Mouse (Mus musculus) ES-Bruce4 (cell line): ENCODE results near the gene 6430571L13Rik. TPM values are rescaled to one million over a fixed set of nuclear protein-coding genes. Genes with fewer than 3 reads are reported as not detected.
A peak's percentile ranks its signal among the peaks of the same experiment; 100 is the strongest.

Experiments
- H3K27ac ChIP-seq: 2 replicates; pipeline ENCODE4 v1.5.1; 2012; ENCODE audit warnings: low read length, inconsistent platforms; ENCODE audit not compliant: insufficient read depth
- H3K27me3 ChIP-seq: 2 replicates; pipeline ENCODE4 v1.6.1; 2012; ENCODE audit warnings: mild to moderate bottlenecking, low read length, inconsistent platforms; ENCODE audit not compliant: control insufficient read depth, poor library complexity, insufficient read depth, severe bottlenecking
- H3K36me3 ChIP-seq: 2 replicates; pipeline ENCODE4 v1.6.1; 2012; ENCODE audit warnings: inconsistent platforms, mild to moderate bottlenecking, low read length, moderate library complexity; ENCODE audit not compliant: control insufficient read depth, poor library complexity, insufficient read depth, severe bottlenecking
- H3K4me1 ChIP-seq: one replicate; pipeline ENCODE4 v1.8.1; 2011; ENCODE audit warnings: low read length; ENCODE audit not compliant: control insufficient read depth, insufficient read depth
- H3K4me3 ChIP-seq: 2 replicates; pipeline ENCODE4 v1.5.1; 2011; ENCODE audit warnings: low read depth, mild to moderate bottlenecking, low read length
- H3K9ac ChIP-seq: 2 replicates; pipeline ENCODE4 v1.6.1; 2012; ENCODE audit warnings: low read depth, mild to moderate bottlenecking, inconsistent platforms; ENCODE audit not compliant: poor library complexity, severe bottlenecking
- H3K9me3 ChIP-seq: replicated peaks from 2 replicates; pipeline ENCODE4 v1.6.1; 2012; ENCODE audit warnings: mild to moderate bottlenecking, low read length, inconsistent platforms; ENCODE audit not compliant: control insufficient read depth, poor library complexity, insufficient read depth, severe bottlenecking
- CTCF ChIP-seq: IDR thresholded peaks from one replicate; pipeline ENCODE4 v1.8.1; 2011; ENCODE audit warnings: low read depth, low read length
- EP300 ChIP-seq: IDR thresholded peaks from 2 replicates; pipeline ENCODE4 v1.6.1; 2011; ENCODE audit warnings: low read depth, low read length; ENCODE audit not compliant: insufficient read depth
- POLR2A ChIP-seq: IDR thresholded peaks from one replicate; pipeline ENCODE4 v1.8.1; 2011; ENCODE audit warnings: low read length; ENCODE audit not compliant: insufficient read depth
- polyA plus RNA-seq: library from polyadenylated mRNA; stranded (reverse); fragments of >200 nt; gene quantifications from 2 replicates; pipeline ENCODE4 v1.2.4, GENCODE M21; 2011; ENCODE audit warnings: low read depth; ENCODE audit not compliant: missing spikeins, insufficient read depth, insufficient read length

6430571L13Rik gene
- polyA plus RNA-seq, 1 experiment, result 0.30 TPM

GRCm38 (mm10) chr9:107388263-107388662 lies 47.9 kb downstream of the 6430571L13Rik start:
- H3K27me3 ChIP-seq, result no peaks in the 10 kb centered on the region

GRCm38 (mm10) chr9:107396397-107396796 lies 56.0 kb downstream of the 6430571L13Rik start:
- H3K27me3 ChIP-seq, result no peaks in the 10 kb centered on the region
- TF ChIP-seq POLR2A (no peak), EP300 (no peak), CTCF (no peak)
- no peak overlapping the region for H3K4me3 ChIP-seq
- H3K36me3 ChIP-seq, result no peaks in the 10 kb centered on the region
- no peaks in the 10 kb centered on the region for H3K4me1 ChIP-seq
- H3K9me3 ChIP-seq, result no peaks in the 10 kb centered on the region
- H3K27ac ChIP-seq, result no peak overlapping the region
- no peak overlapping the region for H3K9ac ChIP-seq

More at GRCm38 (mm10) chr9:107388263-107388662, 47.9 kb downstream of the 6430571L13Rik start:
- no peak for TF ChIP-seq POLR2A
- no peak for TF ChIP-seq CTCF
- TF ChIP-seq EP300, result no peak
- H3K9me3 ChIP-seq, result no peaks in the 10 kb centered on the region
- H3K4me1 ChIP-seq, result no peaks in the 10 kb centered on the region
- H3K9ac ChIP-seq, result no peak overlapping the region
- H3K36me3 ChIP-seq, result no peaks in the 10 kb centered on the region
- H3K4me3 ChIP-seq, result no peak overlapping the region
- H3K27ac ChIP-seq, result no peak overlapping the region

GRCm38 (mm10) chr9:107398968-107399367 lies 58.6 kb downstream of the 6430571L13Rik start:
- H3K27ac ChIP-seq, result no peak overlapping the region
- H3K9ac ChIP-seq, result peak overlapping the region; percentile 78

GRCm38 (mm10) chr9:107399491-107399971 lies 59.1 kb downstream of the 6430571L13Rik start, which contains the start of gene Cacna2d2:
TSS of gene Cacna2d2 (plus strand) at chr9:107399612.
- H3K27ac ChIP-seq, result no peak within 1 kb of the TSS
- H3K4me1 ChIP-seq, result no peaks in the 10 kb centered on the region
- no peaks in the 10 kb centered on the region for H3K36me3 ChIP-seq
- no peaks in the 10 kb centered on the region for H3K9me3 ChIP-seq
- H3K4me3 ChIP-seq, result peak within 1 kb of the TSS; percentile 88
- peak; percentile 19 for TF ChIP-seq POLR2A
- TF ChIP-seq CTCF, result no peak
- H3K9ac ChIP-seq, result peak within 1 kb of the TSS; percentile 78
- H3K27me3 ChIP-seq, result no peaks in the 10 kb centered on the region

More at GRCm38 (mm10) chr9:107398968-107399367, 58.6 kb downstream of the 6430571L13Rik start:
- TF ChIP-seq EP300 (no peak), POLR2A (no peak), CTCF (no peak)
- no peaks in the 10 kb centered on the region for H3K9me3 ChIP-seq
- H3K4me3 ChIP-seq, result no peak overlapping the region
- H3K4me1 ChIP-seq, result no peaks in the 10 kb centered on the region
- no peaks in the 10 kb centered on the region for H3K27me3 ChIP-seq
- no peaks in the 10 kb centered on the region for H3K36me3 ChIP-seq

- TF ChIP-seq EP300, result no peak
- no peak for TF ChIP-seq CTCF
- TF ChIP-seq POLR2A, result no peak
- Histone ChIP-seq H3K9ac (peak overlapping the region; percentile 78), H3K9me3 (no peaks in the 10 kb centered on the region), H3K36me3 (no peaks in the 10 kb centered on the region), H3K4me1 (no peaks in the 10 kb centered on the region), H3K27ac (no peak overlapping the region), H3K27me3 (no peaks in the 10 kb centered on the region), H3K4me3 (peak overlapping the region; percentile 76)
Observed at GRCm38 (mm10) chr9:107400060-107400511, 59.7 kb downstream of the 6430571L13Rik start.

GRCm38 (mm10) chr9:107400666-107401285 lies 60.4 kb downstream of the 6430571L13Rik start:
- H3K4me1 ChIP-seq, result no peaks in the 10 kb centered on the region
- peak overlapping the region; percentile 76 for H3K4me3 ChIP-seq
- H3K27ac ChIP-seq, result no peak overlapping the region
- no peaks in the 10 kb centered on the region for H3K9me3 ChIP-seq
- no peaks in the 10 kb centered on the region for H3K27me3 ChIP-seq
- no peak for TF ChIP-seq CTCF
- no peak for TF ChIP-seq POLR2A
- TF ChIP-seq EP300, result no peak
- H3K9ac ChIP-seq, result peak overlapping the region; percentile 78
- H3K36me3 ChIP-seq, result no peaks in the 10 kb centered on the region

Other genes starting within 250 kb of the 6430571L13Rik start
- gene Dock3, start 108.7 kb upstream of the 6430571L13Rik start, polyA plus RNA-seq, result 4.5 and 6.3 TPM in 2 replicates
- 71.8 and 74.9 TPM in 2 replicates for gene Mapkapk3, start 50.7 kb upstream of the 6430571L13Rik start, polyA plus RNA-seq
- 12.6 and 13.7 TPM in 2 replicates for gene Cish, start 44.6 kb upstream of the 6430571L13Rik start, polyA plus RNA-seq
- gene Hemk1, start 2.3 kb upstream of the 6430571L13Rik start, polyA plus RNA-seq, result 8.1 and 11.0 TPM in 2 replicates
- 3.2 and 3.9 TPM in 2 replicates for gene Cacna2d2, start 59.0 kb downstream of the 6430571L13Rik start, polyA plus RNA-seq
- gene Tmem115, start 193.3 kb downstream of the 6430571L13Rik start, polyA plus RNA-seq, result 10.7 and 11.6 TPM in 2 replicates
- gene Cyb561d2, start 201.6 kb downstream of the 6430571L13Rik start, polyA plus RNA-seq, result 7.7 and 9.2 TPM in 2 replicates
- gene Nprl2, start 201.6 kb downstream of the 6430571L13Rik start, polyA plus RNA-seq, result 32.3 and 32.7 TPM in 2 replicates
- gene Zmynd10, start 206.7 kb downstream of the 6430571L13Rik start, polyA plus RNA-seq, result not detected in 2 replicates
- 23.7 and 24.8 TPM in 2 replicates for gene Rassf1, start 211.0 kb downstream of the 6430571L13Rik start, polyA plus RNA-seq
- gene Tusc2, start 222.7 kb downstream of the 6430571L13Rik start, polyA plus RNA-seq, result 23.5 and 25.3 TPM in 2 replicates
- 38.4 and 38.7 TPM in 2 replicates for gene Hyal2, start 227.3 kb downstream of the 6430571L13Rik start, polyA plus RNA-seq
- 25.8 and 29.7 TPM in 2 replicates for gene Hyal1, start 236.3 kb downstream of the 6430571L13Rik start, polyA plus RNA-seq
- 18.6 and 21.1 TPM in 2 replicates for gene Naa80, start 238.3 kb downstream of the 6430571L13Rik start, polyA plus RNA-seq
- gene Hyal3, start 240.2 kb downstream of the 6430571L13Rik start, polyA plus RNA-seq, result 1.0 and 2.1 TPM in 2 replicates
- gene Ifrd2, start 247.0 kb downstream of the 6430571L13Rik start, polyA plus RNA-seq, result 43.8 and 45.3 TPM in 2 replicates